Mouse (Mus musculus) spleen, adult 18-20 months (tissue): ENCODE measurements around the gene Ctns.

Source experiments
- DNase-seq, 2 experiments: peaks; one replicate each; pipeline ENCODE4 v3.0.0; 2022; ENCODE audit warnings: mixed read lengths in 2 of 2

Ctns gene

DNA sequence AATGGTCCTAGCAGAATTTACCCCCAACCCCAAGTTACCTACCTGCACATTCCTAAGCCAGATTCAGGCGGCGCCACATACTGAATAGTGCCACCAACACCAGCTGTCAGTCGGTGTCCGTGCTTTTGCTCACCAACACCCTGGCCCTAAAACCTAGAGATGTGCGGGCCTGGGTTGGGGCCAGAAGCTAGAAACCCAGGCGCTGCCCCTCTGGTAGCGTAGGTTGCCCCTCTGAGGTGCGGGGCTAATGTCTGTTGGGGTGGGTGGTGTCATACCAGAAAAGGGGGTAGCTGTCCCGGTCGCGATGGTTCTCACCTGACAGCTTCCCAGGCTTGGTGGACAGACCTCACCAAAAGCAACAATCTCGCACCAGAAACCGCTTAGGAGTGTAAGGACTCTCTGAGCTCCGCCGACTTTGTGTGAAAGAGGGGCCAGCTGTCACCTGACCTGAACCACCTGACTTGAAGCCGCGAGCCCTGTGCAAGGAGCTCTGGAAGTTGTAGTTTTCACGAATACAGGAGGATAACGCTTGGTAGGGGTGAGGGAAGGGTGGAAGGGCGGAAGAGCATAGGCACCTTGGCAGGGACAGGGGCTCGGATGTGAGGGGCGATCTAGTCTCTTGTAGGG, at the start of gene Ctns:
Gene Ctns, minus strand, starts transcription at position 440 of the 627 bp plus-strand sequence.
- DNase-seq, result no peak

DNA sequence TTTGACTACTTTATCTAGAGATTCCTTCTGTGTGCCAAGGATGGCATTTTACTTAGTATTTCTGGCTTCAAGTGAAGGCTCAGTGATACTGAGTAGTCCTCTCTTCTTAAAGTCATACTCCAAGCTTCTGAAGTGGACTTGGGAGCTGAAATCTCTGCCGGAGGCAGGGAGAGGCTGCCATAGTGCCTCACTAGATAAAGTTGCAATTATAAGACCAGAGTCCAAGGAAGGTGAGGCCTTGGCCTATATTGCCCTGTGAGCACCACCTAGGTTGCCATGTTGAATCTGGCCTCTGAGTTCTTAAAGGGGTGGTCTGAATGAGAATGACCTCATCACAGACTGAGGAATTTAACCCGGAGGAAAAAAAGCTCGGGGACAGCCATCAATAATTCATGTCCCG, 43.9 kb upstream of the Ctns start:
- DNase-seq, result no peak

DNA sequence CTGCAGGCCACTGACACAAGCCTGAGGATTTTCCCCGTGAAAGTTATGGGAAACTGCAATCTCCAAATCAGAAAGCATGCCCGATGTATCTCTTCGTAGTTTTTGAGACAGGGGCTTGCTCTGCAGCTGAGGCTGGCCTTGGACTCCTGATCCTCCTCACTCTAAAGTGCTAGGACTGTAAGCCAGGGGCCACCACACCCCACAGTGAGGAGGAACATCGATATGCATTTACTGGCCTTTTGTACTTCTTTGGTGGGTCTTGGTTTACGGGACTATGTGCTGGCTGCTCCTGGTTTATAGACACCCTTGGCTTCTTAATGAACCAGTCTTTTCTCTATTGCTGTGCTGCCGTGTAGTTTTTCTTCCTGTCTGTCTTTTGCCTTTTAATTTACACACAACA, 43.4 kb upstream of the Ctns start:
- no peak for DNase-seq

DNA sequence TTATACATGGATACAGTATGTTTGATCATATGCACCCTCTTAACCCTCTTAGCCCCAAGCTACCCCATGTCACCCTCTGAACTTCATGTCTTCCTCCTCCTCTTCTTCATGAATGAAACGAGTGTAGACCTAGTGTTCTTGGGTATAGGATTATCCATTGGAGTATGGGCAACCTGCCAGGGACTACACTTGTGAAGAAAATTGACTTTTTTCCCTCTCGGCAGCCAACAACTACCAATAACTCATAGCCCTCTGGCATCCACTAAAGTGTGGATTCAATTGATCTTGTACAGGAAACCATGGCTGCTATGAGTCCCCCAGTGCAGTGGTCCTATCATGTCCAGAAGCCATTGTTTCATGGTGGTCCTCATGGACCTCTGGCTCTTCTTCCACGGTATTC, 37.9 kb upstream of the Ctns start:
- DNase-seq, result no peak

DNA sequence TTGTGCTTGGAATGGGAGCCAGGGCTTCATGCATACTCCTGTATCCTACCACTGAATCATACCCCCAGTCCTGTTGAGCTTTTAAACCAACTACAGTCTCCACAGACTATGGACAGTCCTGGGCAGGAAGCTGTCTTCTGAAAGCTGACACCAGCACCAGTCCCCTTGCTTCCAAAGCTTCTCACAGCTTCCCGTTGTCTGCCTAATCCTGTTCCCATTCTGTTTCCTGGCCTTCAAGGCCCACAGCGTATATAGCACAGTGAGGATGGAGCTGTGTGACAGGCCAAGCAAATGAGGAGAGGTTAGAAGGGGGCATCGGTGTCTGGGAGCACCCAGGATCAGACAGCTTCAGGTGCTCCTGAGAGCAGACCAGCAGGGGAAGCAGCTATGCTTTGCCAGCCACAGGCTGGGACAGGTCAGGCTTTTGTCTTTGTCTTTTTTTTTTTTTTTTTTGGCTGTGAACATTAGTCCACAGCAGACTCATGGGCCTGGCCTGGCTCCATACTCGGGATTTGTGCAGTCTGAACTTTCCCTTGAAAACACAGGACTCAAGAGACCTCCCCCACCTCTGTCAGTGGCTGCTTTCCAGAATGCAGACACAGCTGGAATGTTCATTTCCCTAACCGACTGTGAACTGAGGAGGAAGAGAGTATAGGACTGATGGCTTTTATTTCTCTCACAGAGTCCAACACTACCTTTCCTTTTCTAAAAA, 37.3 kb upstream of the Ctns start:
- DNase-seq, result no peak

DNA sequence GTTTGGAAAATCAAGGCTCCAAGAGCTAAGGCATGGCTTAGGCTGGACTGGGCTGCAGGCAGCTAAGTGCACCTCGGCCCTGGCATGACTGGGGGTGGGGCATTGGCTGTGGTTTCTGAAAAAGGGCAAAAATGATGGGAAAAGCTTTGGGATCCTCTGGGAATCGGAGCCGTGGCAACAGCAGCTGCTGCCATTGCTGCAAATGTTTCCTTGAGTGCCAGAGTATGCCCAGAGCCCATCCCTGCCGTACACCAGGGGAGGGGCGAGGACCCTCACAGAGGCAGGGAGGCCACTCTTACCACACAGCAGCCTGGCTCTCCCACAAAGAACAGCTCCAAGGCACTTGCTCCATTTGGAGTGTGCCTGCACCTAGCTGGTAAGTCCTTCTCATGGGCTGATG, 35.1 kb upstream of the Ctns start, which contains the start of gene Trpv1:
Gene Trpv1, plus strand, starts transcription at position 301 of the 400 bp plus-strand sequence.
- DNase-seq, result no peak

DNA sequence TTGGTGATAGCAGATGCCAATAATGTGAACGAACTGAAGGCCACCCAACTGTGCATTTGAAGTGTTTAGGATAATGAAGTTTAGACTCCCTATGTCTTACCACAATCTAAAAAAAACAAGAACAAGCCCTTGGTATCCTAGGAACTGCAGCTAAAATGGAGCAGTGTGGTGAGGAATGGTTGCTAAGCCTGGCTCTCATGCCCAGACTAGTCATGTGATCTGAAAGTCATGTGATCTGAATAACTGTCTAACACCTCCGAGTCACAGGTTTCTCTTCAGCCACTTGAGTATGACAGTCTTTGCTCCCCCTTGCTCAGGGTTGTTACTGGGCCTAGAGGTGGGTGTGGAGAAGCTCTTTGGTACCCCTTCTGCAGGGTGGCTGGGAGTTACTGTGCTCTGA, 33.7 kb upstream of the Ctns start:
- no peak for DNase-seq

DNA sequence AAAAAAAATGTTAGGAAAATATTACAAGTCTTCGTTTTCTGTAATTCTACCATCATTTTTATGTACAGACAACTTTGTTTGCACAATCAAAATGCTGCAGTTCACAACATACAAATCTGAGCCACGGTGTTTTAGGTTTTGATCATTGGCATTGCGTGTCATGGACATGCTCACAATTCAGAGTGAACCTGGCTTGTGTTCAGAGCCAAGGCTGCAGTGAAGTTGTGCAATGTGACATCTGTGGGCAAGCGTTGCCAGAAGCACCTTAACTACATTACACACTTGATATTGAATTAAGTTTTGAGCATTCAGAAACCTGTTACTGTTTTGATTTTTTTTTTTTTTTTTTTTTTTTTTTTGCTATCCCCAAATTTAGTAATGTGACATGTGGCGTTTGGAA, 31.2 kb upstream of the Ctns start:
- no peak for DNase-seq

- no peak for DNase-seq
Observed at GRCm38 (mm10) chr11:73228881-73229280, 30.0 kb upstream of the Ctns start.

DNA sequence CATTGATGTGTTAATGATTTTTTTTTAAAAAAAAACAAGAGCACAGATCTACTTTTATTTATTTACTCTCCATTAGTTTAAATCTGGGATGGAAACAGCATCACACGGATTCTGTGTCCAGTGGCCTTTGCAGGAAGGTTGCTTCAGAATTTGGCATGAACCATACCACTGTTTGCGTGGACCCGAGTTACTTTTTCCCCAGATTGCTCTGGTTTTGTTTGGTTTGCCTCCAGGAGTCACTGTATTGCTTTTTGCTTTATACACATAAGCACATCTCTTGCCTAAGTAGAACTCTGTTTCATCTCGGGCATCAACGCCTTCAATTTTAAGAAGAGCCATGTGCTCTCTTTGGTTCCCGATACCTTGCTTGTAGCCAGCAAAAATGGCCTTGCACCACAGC, 27.0 kb upstream of the Ctns start:
- DNase-seq, result no peak

DNA sequence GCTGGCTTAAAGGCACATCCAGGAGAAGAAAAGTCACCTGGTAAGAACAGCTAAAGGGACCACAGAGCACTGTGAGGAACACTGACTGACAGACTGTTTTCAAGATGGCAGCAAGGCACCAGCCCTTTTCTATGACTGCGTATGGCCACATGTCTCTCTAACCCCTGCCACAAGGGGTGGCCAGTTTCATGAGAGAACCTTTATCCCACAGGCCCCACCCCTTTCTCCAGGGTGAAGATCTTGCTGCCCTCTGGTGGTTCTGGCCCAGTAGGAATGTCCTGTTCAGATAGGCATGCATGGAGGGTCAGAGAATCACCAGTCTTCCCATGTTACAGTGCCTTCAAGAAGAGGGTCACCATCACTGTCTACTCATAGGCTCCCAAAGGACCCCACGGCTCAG, 25.1 kb upstream of the Ctns start:
- DNase-seq, result peak in 1 of 2 experiments; percentile 11

DNA sequence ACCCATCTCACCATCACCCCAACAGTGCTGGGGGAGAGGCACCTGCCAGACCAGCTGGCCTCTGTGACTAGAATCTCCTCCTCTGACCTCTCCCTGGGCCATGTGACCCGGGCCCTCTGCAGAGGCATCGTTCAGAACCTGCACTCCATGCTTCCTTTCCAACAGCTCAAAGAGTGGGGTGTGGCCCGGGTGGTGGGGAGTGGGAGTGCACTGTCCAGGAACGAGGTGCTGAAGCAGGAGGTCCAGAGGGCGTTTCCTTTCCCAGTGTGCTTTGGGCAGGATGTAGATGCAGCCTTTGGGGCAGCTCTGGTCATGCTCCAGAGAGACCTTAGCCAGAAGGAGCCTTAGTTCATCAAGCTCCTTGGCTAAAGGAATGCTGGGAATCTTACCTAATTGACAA, 24.0 kb upstream of the Ctns start:
- DNase-seq, result no peak

DNA sequence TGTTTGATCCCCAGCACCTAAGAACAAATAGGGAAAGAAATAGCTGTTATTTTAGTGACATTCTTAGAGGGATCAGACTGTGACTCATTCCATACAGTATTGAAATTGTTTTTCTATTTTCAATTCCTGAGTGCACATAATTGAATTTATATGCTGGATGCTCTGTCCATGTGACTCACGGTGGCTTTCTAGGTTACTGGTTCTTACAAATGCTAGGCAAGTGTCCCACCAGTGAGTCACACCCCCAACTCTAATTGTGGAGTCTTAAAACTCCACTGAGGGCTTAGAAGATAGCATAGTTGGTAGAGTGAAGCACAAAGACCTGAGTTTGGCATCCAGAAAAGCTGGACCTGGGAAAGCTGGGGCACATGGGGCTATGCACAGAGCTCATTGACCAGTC, 21.8 kb upstream of the Ctns start:
- no peak for DNase-seq

- no peak for DNase-seq
Observed at GRCm38 (mm10) chr11:73219671-73220070, 20.8 kb upstream of the Ctns start.

- DNase-seq, result no peak
Observed at GRCm38 (mm10) chr11:73213956-73214355, 15.1 kb upstream of the Ctns start.

DNA sequence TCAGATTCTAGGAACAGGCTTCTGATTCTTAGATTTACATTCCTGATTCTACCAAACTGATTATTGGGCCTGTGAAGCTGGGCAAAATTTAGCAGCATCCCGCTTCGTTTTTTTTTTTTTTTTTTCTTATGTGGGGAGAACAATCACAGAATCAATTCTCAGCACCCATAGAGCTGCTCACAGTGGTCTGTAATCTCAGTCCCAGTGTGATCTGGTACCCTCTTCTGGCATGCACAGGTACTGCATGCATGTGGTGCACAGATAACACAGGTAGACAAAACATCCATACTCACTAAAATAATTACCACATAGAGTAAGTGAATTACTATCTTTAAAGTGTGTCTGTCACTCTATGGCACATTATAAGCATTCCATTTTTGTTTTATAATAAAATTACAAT, 8.8 kb upstream of the Ctns start:
- no peak for DNase-seq

DNA sequence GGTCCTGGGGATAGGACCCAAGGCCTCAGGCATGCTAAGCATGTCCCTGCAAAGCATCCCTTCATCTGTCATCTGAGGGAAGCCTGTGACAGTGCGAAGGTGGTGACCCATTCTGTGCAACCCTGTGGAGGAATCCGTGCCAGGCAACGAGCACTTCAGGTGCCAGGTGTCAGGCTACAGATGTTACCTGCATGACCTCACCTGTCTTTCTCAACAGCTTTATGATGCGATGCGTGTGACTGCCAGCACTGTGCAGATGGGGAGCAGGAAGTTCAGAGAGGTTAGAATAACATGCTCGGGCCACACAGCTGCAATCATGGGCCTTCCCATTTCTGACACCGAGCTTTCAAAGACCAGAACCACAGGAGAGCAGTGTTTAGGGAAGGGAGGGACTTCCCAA, 6.4 kb upstream of the Ctns start:
- DNase-seq, result no peak

DNA sequence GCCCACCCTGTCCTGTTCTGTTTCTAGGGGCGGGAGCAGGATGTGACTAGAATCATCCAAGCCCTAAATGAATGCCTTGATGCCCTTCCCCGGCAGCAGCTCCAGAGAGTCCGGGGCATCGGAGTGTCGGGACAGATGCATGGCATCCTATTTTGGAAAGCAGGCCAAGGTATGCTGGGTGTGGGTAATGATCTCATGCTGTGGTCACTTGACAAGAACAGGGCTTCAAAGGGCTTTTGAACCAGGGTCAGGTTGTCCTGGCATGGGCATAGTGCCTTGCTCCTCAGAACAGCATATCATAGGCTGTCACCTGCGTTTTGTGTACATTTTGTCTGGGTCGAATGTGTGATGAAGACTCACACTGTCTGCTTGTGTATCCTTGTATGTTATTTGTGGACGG, 5.1 kb upstream of the Ctns start:
- DNase-seq, result no peak

GRCm38 (mm10) chr11:73201597-73201996, 2.8 kb upstream of the Ctns start:
- DNase-seq, result no peak

DNA sequence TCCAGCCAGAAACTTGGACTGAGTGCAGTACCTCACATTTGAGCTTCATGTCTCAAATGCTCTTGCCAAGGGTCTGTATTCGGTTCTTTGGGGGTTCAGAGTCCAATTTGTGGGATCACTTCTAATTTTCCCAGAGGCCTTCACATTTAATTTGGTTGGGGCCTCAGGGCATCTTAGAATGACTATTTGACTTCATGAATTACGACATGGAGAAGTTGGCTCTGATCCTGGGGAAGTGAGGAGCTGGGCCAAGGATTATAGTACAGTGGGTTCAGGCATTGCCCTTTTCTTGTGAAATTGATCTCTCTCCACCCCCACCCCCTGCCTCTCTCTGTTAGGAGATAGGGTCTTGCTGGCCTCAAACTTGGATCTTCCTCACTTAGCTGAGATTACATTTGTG, 2.2 kb upstream of the Ctns start:
- no peak for DNase-seq

DNA sequence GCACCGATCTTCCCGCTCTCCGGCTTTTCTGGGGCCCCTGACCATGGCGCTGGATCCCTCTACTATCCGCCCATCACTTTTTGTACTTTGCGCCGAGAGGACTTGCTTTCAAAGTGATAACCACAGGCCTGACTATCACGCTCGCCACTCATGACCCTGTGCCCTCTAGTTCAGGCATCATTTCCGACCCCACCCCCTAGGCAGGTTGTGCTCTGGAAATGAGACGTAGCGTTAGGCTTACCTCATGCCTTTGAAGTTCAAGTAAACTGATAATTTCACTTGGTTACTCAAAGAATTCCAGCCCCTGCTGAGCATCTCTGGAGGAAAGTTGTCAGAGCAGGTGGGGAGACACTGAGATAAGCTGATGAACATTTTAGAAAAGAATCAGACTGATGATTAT, 1.0 kb upstream of the Ctns start:
- DNase-seq, result peak in 1 of 2 experiments; percentile 38

DNA sequence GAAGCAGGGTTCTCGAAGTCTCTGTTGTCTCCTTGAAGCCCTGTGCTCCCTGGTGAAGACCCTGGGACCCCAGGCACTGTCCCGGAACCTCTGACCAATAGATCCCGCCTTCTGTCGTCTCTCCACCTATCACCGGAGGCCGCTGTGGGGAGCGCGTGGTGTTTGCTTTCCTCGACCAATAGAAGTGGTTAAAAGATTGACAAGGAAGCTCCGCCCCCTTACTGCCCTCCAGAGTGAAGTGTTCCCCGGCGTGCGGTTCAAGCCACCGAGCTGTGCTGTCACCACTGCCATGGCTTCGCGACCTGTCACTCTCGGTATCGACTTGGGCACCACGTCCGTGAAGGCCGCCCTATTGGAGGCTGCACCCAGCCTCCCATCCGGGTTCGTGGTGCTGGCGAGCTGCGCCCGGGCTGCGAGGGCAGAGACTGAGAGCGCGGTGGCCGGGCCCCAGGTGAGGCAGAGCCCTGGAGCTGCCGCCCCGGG, 429 bp upstream of the Ctns start, which contains the start of gene Shpk:
Gene Shpk, plus strand, starts transcription at position 231 of the 483 bp plus-strand sequence.
- peak; percentile 85 to 90 for DNase-seq

DNA sequence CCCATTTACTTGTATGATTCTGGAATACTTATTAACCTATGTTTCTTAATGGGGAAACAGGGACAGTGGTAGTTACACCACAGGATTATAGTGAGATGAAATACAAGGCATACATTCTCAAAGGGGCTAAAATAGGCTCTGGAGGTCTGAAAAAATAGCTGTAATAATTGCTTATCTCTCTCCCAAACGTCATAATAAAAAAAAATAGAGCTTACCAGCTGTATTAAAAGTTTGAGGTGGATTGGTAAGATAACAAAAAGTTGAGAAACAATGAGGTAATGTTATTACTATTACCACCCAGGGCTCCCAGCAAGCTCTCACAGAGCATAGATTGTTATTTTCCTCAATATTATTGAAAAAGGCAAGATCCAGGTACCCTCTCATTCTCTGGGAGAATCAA, 652 bp downstream of the Ctns start:
- no peak for DNase-seq

DNA sequence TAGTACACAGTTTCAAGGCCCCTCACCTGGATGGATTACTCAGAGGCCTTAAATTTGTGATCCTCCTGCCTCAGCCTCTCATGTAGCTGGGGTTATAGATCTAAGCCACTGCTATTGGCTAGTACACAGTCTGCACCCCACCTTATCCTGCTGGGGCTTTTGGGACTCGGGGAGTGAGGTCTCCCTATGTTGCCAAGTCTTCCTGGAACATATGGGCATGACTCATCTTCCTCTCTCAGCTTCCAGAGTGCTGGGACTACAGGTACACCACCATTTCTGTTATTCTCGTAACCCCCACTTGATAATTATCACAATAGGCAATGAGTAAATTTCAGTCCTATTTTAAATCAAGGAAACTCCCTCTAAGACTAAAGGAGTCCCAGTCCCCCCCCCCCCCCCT, 4.4 kb downstream of the Ctns start:
- no peak for DNase-seq

DNA sequence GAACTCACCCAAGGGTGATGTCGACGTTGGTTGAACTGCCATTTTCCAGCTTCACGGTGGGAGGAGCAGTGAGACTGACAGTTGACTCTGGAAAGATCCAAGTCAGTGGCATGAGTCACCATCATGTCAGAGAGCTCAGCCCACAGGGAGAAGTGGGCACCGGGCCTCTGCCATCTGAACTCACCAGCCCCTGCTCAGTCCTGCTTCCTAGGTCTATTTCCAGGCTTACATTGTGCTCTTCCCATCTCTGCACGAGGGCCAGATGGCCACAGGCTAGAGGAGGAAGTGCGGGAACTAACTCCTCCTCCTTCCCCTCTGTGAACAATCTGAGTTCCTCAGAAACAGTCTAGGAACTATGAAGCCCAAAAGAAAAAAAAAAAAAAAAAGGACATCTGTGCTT, 5.8 kb downstream of the Ctns start:
- DNase-seq, result no peak
